Mouse (Mus musculus) MN1 (cell line): ENCODE measurements around the gene Olfr97.
A peak's percentile ranks its signal among the peaks of the same experiment; 100 is the strongest.
"Not testable (repeated sequence)": the region's sequence is repeated elsewhere in the genome, so short reads cannot be mapped to it uniquely, and the experiment has no call there.

ENCODE experiments used
- DNase-seq: peaks from one replicate; pipeline ENCODE4 v3.0.0-alpha.2; 2016; ENCODE audit warnings: low spot score

The Olfr97 gene

GRCm38 (mm10) chr17:37237230-37237629 is at the start of gene Olfr97:
TSS of gene Olfr97 (minus strand) at chr17:37237330.
- DNase-seq, result not testable (repeated sequence)

- DNase-seq, result no peak
Measured at GRCm38 (mm10) chr17:37283360-37283759, 46.2 kb upstream of the Olfr97 start, which contains the start of gene Olfr99. TSS of gene Olfr99 (minus strand) at chr17:37283460.

DNA sequence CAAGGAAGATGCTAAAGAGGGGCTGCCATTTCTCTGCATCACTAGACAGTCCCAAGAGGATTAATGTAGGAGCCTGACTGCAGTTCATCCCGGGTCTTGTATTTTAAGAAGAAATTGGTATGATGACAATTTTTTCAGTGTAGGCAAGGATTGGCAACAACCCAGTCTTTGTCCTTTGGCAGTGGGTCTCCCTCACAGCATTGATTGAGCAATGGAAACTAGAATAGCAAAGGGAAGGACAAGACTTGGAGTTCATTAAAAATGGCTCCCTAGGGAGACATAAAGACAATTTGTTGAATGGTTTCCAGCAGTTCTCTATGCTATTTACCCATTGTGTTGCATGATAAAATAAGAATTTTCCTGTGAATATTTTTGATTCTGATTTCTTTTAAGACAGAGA is 43.2 kb upstream of the Olfr97 start:
- DNase-seq, result no peak

DNA sequence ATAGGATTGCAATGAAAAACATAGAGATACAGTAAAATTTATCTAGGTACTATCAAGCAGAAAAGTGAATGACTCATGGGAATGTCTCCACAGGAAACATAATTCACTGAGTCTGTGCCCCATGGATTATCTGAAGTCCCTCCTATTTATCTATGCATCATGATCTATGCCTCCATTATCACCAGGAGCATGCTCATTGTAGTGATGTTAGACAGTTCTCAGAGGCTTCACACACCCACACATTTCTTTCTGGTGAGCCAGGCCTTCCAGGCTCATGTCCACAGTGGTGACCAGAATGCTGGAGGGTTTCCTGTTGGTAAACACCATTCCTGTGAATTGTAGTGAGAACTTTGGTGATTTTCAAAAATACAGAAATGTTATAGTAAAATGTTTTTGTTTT is 39.4 kb upstream of the Olfr97 start:
- DNase-seq, result no peak

DNA sequence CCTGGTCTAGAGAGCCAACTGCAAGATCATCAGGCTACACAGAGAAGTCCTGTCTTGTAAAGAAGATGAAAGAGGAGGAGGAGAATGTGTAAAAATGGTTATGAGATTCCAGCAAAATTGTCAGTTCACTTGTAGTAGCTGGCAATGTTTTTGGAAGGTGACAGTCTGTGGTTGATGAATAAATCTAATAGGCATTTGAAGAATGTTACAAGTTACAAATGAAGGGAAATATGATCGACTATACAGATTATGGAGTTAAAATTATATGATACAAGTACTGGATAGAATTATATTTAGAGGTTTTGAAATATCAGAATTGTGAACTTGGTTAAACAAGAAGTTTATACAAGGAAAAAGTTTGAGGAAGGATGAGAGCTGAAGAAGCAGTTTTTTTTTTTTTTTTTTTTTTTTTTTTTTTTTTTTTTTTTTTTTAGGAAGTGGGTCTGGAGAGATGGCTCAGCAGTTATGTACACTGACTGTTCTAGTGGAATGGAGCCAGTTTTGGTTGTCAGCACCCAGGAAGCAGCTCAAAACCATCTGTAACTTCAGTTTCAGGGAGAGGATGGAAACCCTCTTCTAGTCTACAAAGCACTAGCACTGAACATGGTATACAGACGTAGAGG is 38.6 kb upstream of the Olfr97 start:
- no peak for DNase-seq

DNA sequence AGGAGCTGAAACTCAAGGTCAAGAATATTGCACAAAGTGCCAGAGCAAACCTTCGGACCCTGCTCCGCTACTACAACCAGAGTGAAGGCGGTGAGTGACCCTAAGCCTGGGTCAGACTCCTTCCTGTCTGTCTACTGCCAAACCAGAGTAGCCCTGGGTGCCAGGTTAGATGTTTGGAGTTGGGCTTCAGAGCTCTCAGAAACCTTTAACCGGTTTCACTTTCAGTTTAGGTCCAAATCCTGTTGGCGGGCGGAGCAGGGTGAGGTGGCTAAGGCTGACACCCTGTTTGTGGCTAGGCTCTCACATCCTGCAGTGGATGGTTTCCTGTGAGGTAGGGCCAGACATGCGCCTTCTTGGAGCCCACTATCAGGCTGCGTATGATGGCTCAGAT is 33.6 kb upstream of the Olfr97 start:
- DNase-seq, result peak; percentile 19

- peak; percentile 61 for DNase-seq
Measured at GRCm38 (mm10) chr17:37270058-37270701, 33.0 kb upstream of the Olfr97 start, which contains the start of gene H2-M3. TSS of gene H2-M3 (plus strand) at chr17:37270220.

DNA sequence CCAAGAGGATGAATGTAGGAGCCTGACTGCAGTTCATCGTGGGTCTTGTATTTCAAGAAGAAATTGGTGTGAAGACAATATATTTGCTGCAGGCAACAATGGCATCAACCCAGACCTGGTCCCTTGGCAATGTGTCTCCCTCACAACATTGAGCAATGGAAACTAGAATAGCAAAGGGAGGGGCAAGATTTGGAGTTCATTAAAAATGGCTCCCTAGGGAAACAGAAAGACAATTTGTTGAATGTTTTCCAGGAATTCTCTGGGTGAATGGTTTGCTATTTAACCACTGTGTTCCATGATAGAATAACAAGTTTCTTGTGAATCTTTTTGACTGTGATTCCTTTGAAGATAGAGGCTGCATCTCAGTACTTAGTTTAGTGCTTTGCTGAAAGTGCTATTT is 26.5 kb upstream of the Olfr97 start, which contains the start of gene Olfr98:
Gene Olfr98, minus strand, starts transcription at position 124 of the 400 bp plus-strand sequence.
- DNase-seq, result no peak

DNA sequence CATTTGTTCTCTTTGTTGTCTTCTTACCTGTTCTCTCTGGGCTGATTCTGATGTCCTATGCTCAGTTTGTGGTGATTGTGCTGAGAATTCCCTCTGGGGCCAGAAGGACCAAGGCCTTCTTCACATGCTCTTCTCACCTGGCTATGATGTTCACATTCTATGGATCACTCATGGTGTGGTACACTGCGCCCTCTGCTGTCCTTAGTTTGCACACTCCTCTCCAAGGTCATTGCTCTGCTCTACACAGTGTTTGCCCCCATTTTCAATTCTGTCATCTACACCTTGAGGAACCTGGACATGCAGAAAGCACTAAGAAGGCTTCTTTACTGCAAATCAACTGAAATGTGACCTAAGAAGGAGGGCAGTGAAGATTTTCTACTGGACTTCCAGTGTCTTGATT is 13.4 kb upstream of the Olfr97 start:
- DNase-seq, result no peak

- no peak for DNase-seq
Measured at GRCm38 (mm10) chr17:37249460-37249859, 12.3 kb upstream of the Olfr97 start.

DNA sequence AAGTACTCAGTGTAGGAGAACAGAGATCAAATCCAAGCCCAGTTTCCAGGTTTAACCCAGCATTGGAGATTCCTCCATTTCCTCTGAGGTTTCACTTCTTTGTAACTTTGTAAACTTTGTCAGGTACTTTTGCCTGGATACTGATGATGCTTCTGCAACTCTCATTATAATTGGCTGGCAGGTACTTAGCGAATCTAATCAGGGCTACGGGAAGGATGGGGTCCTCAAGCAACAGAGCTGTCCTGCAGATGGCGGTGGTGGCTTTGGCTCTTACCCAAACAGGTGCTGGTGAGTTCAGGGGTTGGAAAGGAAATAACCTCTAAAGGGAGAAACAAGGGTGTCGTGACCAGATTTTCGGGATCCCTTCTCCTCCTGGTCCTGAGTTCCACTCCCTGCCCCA is 9.6 kb upstream of the Olfr97 start:
- DNase-seq, result no peak

GRCm38 (mm10) chr17:37242198-37242597 is 5.1 kb upstream of the Olfr97 start:
- no peak for DNase-seq

DNA sequence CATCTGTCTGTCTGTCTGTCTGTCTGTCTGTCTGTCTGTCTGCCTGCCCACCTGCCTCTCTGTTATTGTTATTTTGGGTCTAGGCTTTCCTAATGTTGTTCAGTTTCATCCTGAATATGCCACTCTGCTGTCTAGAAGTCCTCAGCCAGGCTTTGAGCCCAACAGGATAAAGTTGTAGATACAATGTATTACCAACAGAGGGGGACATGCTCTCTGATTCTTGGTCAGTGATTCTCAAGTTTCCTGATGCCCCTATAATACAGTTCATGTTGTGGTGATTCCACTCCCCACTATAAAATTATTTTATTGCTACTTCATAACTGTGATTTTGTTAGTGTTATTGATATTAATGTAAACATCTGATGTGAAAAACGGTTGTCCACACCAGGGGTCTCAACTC is 15.3 kb downstream of the Olfr97 start:
- no peak for DNase-seq

GRCm38 (mm10) chr17:37219846-37220245 is 17.3 kb downstream of the Olfr97 start, which contains the start of gene Olfr96:
TSS of gene Olfr96 (plus strand) at chr17:37220146.
- no peak for DNase-seq

- no peak for DNase-seq
Measured at GRCm38 (mm10) chr17:37218486-37218885, 18.6 kb downstream of the Olfr97 start.

DNA sequence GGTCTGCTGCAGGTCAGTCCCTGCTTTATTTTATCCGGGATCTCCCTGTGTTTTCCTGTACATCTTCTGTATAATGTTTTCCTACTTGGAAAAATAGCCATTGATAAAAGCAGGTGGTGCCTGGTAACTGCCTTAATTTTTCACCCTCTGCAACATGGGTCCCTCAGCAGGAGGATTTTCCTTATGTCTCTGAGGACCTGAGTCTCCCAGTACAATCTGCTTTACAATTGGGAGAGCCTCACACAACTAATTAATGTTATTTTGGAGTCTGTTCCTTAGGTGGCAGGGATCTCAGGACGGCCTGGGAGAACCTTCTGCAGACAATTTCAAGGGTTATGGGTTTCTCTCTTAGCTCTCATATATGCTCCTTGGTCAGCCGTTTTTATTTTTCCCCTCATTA is 24.1 kb downstream of the Olfr97 start, which contains the start of gene Olfr95:
Gene Olfr95, minus strand, starts transcription at position 101 of the 400 bp plus-strand sequence.
- no peak for DNase-seq

- DNase-seq, result no peak
Measured at GRCm38 (mm10) chr17:37210884-37211768, 26.0 kb downstream of the Olfr97 start.

DNA sequence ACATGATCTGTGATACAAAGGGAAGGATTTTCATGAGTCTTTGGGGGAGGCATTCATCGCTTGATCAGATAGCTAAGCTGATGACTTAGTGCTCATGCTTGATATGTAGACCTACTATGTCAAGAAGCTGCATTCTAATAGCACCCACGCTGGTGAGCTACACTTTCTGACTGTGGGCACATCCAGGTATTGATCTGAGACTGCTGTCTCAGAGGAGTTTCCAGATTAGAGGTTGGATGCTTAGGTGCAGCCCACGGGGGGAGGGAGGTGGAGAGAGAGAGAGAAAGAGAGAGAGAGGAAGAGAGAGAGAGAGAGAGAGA is 33.3 kb downstream of the Olfr97 start:
- DNase-seq, result no peak

GRCm38 (mm10) chr17:37203206-37203916 is 33.8 kb downstream of the Olfr97 start:
- peak; percentile 84 for DNase-seq

GRCm38 (mm10) chr17:37200894-37201293 is 36.2 kb downstream of the Olfr97 start, which contains the start of gene Olfr94:
TSS of gene Olfr94 (minus strand) at chr17:37200994.
- DNase-seq, result no peak

DNA sequence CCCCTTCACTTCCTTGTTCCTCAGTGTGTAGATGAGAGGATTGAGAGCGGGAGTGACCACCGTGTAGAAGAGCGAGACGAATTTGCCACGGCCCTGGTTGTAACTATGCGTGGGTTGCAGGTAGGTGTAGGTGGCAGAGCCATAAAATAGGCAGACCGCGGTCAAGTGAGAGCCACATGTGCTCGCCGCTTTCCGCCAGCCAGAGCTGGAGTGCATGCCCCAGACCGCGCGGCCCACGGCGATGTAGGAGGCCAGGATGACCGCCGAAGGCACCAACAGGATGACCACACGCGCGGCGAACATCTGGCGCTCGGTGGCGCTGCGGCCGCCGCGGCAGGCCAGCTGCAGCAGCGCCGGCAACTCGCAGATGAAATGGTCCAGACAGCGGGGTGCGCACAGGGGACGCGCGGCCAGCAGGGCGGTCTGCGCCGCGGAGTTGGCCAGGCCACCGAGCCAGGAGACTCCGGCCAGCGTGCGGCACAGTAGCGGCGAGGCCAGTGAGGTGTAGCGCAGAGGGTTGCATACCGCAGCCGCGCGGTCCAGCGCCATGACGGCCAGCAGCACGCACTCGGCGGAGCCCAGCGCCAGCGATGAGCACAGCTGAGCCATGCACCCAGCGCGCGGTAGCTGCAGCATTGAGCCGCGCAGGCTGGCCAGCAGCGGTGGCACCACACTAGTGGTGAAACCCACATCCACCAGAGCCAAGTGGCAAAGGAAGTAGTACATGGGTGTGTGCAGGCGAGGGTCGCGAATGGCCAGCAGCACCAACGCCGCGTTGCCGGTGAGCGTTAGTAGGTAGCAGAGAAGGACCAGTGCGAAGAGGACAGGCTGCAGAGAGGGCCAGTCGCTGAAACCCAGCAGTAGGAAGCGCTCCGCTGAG is 40.0 kb downstream of the Olfr97 start:
- DNase-seq, result no peak
